Mouse (Mus musculus) myocyte (in vitro differentiated cells): ENCODE data around the gene Tspan17. TPM values are rescaled to one million over a fixed set of nuclear protein-coding genes. Genes with fewer than 3 reads are reported as not detected.

Source experiments
- H3K27me3 ChIP-seq: one replicate; pipeline ENCODE4 v1.6.1; 2011; ENCODE audit not compliant: control insufficient read depth, insufficient read depth, insufficient read length
- H3K36me3 ChIP-seq: one replicate; pipeline ENCODE4 v1.6.1; 2011; ENCODE audit not compliant: control insufficient read depth, insufficient read depth
- H3K4me2 ChIP-seq: one replicate; pipeline ENCODE4 v1.6.1; 2011; ENCODE audit warnings: low read depth, control low read depth
- H3K4me3 ChIP-seq: one replicate; pipeline ENCODE4 v1.5.1; 2011; ENCODE audit warnings: mild to moderate bottlenecking, control low read depth, moderate library complexity
- H3K79me2 ChIP-seq: one replicate; pipeline ENCODE4 v1.6.1; 2011; ENCODE audit not compliant: control insufficient read depth, insufficient read depth
- H3ac ChIP-seq: one replicate; pipeline ENCODE4 v1.6.1; 2011; ENCODE audit not compliant: control insufficient read depth, insufficient read length
- CEBPB ChIP-seq: IDR thresholded peaks from 2 replicates; pipeline ENCODE4 v1.6.1; 2011; ENCODE audit warnings: mild to moderate bottlenecking, moderate library complexity; ENCODE audit not compliant: poor library complexity, insufficient read depth, severe bottlenecking
- E2F4 ChIP-seq: IDR thresholded peaks from one replicate; pipeline ENCODE4 v1.6.1; 2011; ENCODE audit warnings: mild to moderate bottlenecking, control low read depth, moderate library complexity; ENCODE audit not compliant: insufficient read depth
- MAX ChIP-seq: IDR thresholded peaks from one replicate; pipeline ENCODE4 v1.6.1; 2011; ENCODE audit warnings: low read depth, mild to moderate bottlenecking, control low read depth
- MYOD1 ChIP-seq, 3 experiments: IDR thresholded peaks; one replicate each; pipeline ENCODE4 v1.6.1; 2011; ENCODE audit warnings: control low read depth in 2 of 3, low read depth in 2 of 3, mild to moderate bottlenecking in 2 of 3, moderate library complexity in 1 of 3; ENCODE audit not compliant: insufficient read length in 2 of 3, control insufficient read depth in 1 of 3
- MYOG ChIP-seq, 3 experiments: IDR thresholded peaks; one replicate each; pipeline ENCODE4 v1.6.1; 2011; ENCODE audit warnings: control low read depth in 2 of 3, low read depth in 2 of 3, mild to moderate bottlenecking in 2 of 3; ENCODE audit not compliant: insufficient read length in 2 of 3, control insufficient read depth in 1 of 3, insufficient read depth in 1 of 3
- POLR2A ChIP-seq: IDR thresholded peaks from one replicate; pipeline ENCODE4 v1.6.1; 2011; ENCODE audit warnings: low read depth, mild to moderate bottlenecking, control low read depth, moderate library complexity; ENCODE audit not compliant: insufficient read length
- POLR2AphosphoS2 ChIP-seq: IDR thresholded peaks from one replicate; pipeline ENCODE4 v1.6.1; 2011; ENCODE audit warnings: low read depth, control low read depth; ENCODE audit not compliant: insufficient read length
- REST ChIP-seq: IDR thresholded peaks from one replicate; pipeline ENCODE4 v1.6.1; 2011; ENCODE audit warnings: mild to moderate bottlenecking, control low read depth, moderate library complexity; ENCODE audit not compliant: insufficient read depth, insufficient read length
- SRF ChIP-seq: IDR thresholded peaks from one replicate; pipeline ENCODE4 v1.6.1; 2011; ENCODE audit warnings: low read depth; ENCODE audit not compliant: control insufficient read depth, insufficient read length
- TCF12 ChIP-seq: IDR thresholded peaks from one replicate; pipeline ENCODE4 v1.6.1; 2011; ENCODE audit warnings: mild to moderate bottlenecking, control low read depth; ENCODE audit not compliant: poor library complexity, insufficient read depth, severe bottlenecking
- TCF3 ChIP-seq: IDR thresholded peaks from one replicate; pipeline ENCODE4 v1.6.1; 2011; ENCODE audit warnings: low read depth, control low read depth; ENCODE audit not compliant: insufficient read length
- USF1 ChIP-seq: IDR thresholded peaks from one replicate; pipeline ENCODE4 v1.6.1; 2011; ENCODE audit warnings: low read depth, mild to moderate bottlenecking, control low read depth, moderate library complexity
- polyA plus RNA-seq: library from polyadenylated mRNA; unstranded; fragments of >200 nt; fragmentation: generic; extraction: Trizol; gene quantifications from one replicate; pipeline ENCODE4 v1.2.1, GENCODE M21; 2012; ENCODE audit warnings: missing spikeins

The Tspan17 gene
- polyA plus RNA-seq, 1 experiment, result 65.3 TPM

DNA sequence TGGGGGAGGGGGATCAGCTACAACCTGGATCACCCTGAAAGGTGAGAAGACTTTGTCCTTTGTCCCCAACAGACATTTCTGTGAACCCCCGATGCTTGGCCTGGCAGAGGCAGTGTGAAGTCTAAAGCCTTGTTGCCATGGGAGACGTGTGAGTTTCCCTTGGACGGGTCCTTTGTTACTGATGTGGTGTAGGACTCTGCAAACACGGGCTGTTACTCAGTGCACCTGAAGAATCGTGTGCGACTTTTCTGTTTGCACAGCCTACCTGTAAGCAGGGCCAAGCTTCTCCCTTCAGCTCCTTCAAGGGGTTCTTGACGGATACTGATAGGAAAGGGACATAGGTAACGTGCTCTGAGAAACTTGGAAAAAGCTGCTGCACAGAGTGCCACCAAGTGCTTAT is 55.4 kb downstream of the Tspan17 start:
- H3K27me3 ChIP-seq, result peaks cover 35% of the 10 kb centered on the region
- no peak overlapping the region for H3K4me3 ChIP-seq
- H3K4me2 ChIP-seq, result no peak overlapping the region
- no peak overlapping the region for H3ac ChIP-seq
- no peak for TF ChIP-seq POLR2A
- TF ChIP-seq MYOG (IDR thresholded peaks at IDR 0.05; ENCODE audit: control insufficient read depth in 1 of 3, insufficient read depth in 1 of 3, insufficient read length in 2 of 3, low read depth in 2 of 3), result no peak
- TF ChIP-seq MAX, result no peak
- no peak for TF ChIP-seq USF1
- no peak for TF ChIP-seq E2F4
- no peak for TF ChIP-seq SRF
- no peak for TF ChIP-seq POLR2AphosphoS2
- no peak for TF ChIP-seq MYOD1 (IDR thresholded peaks at IDR 0.05; ENCODE audit: control insufficient read depth in 1 of 3, insufficient read length in 2 of 3, low read depth in 2 of 3)
- no peak for TF ChIP-seq TCF12
- TF ChIP-seq TCF3, result no peak
- TF ChIP-seq REST, result no peak
- TF ChIP-seq CEBPB, result no peak
- H3K36me3 ChIP-seq, result no peaks in the 10 kb centered on the region
- H3K79me2 ChIP-seq, result no peaks in the 10 kb centered on the region

Other genes starting within 250 kb of the Tspan17 start
- gene 4833439L19Rik, start 223.9 kb upstream of the Tspan17 start, polyA plus RNA-seq, result 117 TPM
- gene Arl10, start 214.4 kb upstream of the Tspan17 start, polyA plus RNA-seq, result 15.3 TPM
- gene Nop16, start 199.3 kb upstream of the Tspan17 start, polyA plus RNA-seq, result 51.1 TPM
- 234 TPM for gene Higd2a, start 199.2 kb upstream of the Tspan17 start, polyA plus RNA-seq
- gene Cltb, start 178.0 kb upstream of the Tspan17 start, polyA plus RNA-seq, result 43.0 TPM
- gene Faf2, start 167.6 kb upstream of the Tspan17 start, polyA plus RNA-seq, result 30.3 TPM
- 43.7 TPM for gene Rnf44, start 95.5 kb upstream of the Tspan17 start, polyA plus RNA-seq
- gene Cdhr2, start 87.9 kb upstream of the Tspan17 start, polyA plus RNA-seq, result not detected
- gene Gprin1, start 39.5 kb upstream of the Tspan17 start, polyA plus RNA-seq, result 0.11 TPM
- gene Sncb, start 22.8 kb upstream of the Tspan17 start, polyA plus RNA-seq, result not detected
- not detected for gene Eif4e1b, start 5.4 kb upstream of the Tspan17 start, polyA plus RNA-seq
- 0.05 TPM for gene Unc5a, start 160.0 kb downstream of the Tspan17 start, polyA plus RNA-seq
- not detected for gene Hk3, start 232.0 kb downstream of the Tspan17 start, polyA plus RNA-seq